ENCODE assay signal across 8 mouse cellular contexts in genomic region chr4:59581314-59582185, GRCm38 (mm10). TPM values are rescaled to one million over a fixed set of nuclear protein-coding genes. Genes with fewer than 3 reads are reported as not detected.
A peak's percentile ranks its signal among the peaks of the same experiment; 100 is the strongest.
DNase-seq lines count a peak whose midpoint lies in the region; ATAC-seq and TF ChIP-seq lines count a peak whose summit lies in the region.

TSS of gene Hsdl2 (plus strand) at chr4:59581563.

- H3K9me3 ChIP-seq in ES-E14 (ENCODE audit: control insufficient read depth, insufficient read depth, low read depth, low read length), result no peaks in the 10 kb centered on the region
- H3K9me3 ChIP-seq in forebrain, embryonic 15.5 days, result no peaks in the 10 kb centered on the region

- no peaks in the 10 kb centered on the region for H3K27me3 ChIP-seq in forebrain, embryonic 15.5 days

- peak; percentile 98 for ATAC-seq in forebrain, embryonic 15.5 days (replicated peaks)
- peak; percentile 95 for ATAC-seq in neutrophil, adult 5-6 weeks (ENCODE audit: extremely low read depth, insufficient number of reproducible peaks, low FRiP score, poor library complexity, severe bottlenecking)

- no peak within 1 kb of the TSS for H3K27ac ChIP-seq in ES-E14 (ENCODE audit: insufficient read depth, low read depth, low read length, poor library complexity, severe bottlenecking)
- peak within 1 kb of the TSS; percentile 87 for H3K27ac ChIP-seq in forebrain, embryonic 15.5 days (replicated peaks)

- in situ Hi-C loops in ES-E14 (cut with MboI; ENCODE audit: low sequenced_read_pairs in 2 of 2, unreplicated experiment in 2 of 2), result loop anchor here in 1 of 2 experiments (25.0 kb wide), 1 partner anchor 469 kb away; no protein-coding TSS in a partner anchor

- H3K9ac ChIP-seq in ES-E14 (ENCODE audit: insufficient read depth, low read depth, low read length, poor library complexity, severe bottlenecking), result peak within 1 kb of the TSS; percentile 83
- peak within 1 kb of the TSS; percentile 61 for H3K9ac ChIP-seq in forebrain, embryonic 15.5 days (replicated peaks)

- peak within 1 kb of the TSS; percentile 77 to 97 for H3K4me3 ChIP-seq in ES-E14 (ENCODE audit: insufficient read depth in 1 of 2, low read depth in 1 of 2, low read length in 2 of 2, poor library complexity in 1 of 2, severe bottlenecking in 1 of 2)
- peak within 1 kb of the TSS; percentile 61 for H3K4me3 ChIP-seq in forebrain, embryonic 15.5 days
- peak within 1 kb of the TSS; percentile 87 for H3K4me3 ChIP-seq in lung, adult 2 months (replicated peaks; ENCODE audit: extremely low read depth, low read depth, low read length)

- WGBS in forebrain, embryonic 15.5 days, result under 1% methylated on average over 61 of the region's 61 CpGs
- WGBS in lung, adult 2 months, result under 1% methylated on average over 61 of the region's 61 CpGs

- peaks cover 0 to 5% of the 10 kb centered on the region in 2 experiments; a peak in 2 of 4 replicates for H3K4me1 ChIP-seq in ES-E14 (ENCODE audit: control insufficient read depth in 2 of 2, insufficient read depth in 2 of 2, low read length in 2 of 2, poor library complexity in 1 of 2)
- peaks cover 16% of the 10 kb centered on the region for H3K4me1 ChIP-seq in forebrain, embryonic 15.5 days
- peaks cover 3% of the 10 kb centered on the region; the same call in 1 of the 2 replicates for H3K4me1 ChIP-seq in lung, adult 2 months (ENCODE audit: control insufficient read depth, insufficient read depth, low read length)

- peak; percentile 68; the same call in 1 of the 2 replicates for TF ChIP-seq POLR2A in lung, adult 2 months (IDR thresholded peaks at IDR 0.05; ENCODE audit: borderline replicate concordance, extremely low read depth, low read depth, low read length)

- H3K4me2 ChIP-seq in forebrain, embryonic 15.5 days (replicated peaks), result peak within 1 kb of the TSS; percentile 71

- peak; percentile 100 for DNase-seq in ES-E14 (ENCODE audit: low read depth, low spot score)
- peak; percentile 99 for DNase-seq in cerebellum, adult 11-12 months
- DNase-seq in heart, postnatal 25 days (ENCODE audit: low spot score), result peak; percentile 94
- peak; percentile 98 to 99 for DNase-seq in layer of hippocampus, adult 18-20 months (ENCODE audit: low spot score in 2 of 2)
- peak; percentile 95 for DNase-seq in lung, adult 2 months
- DNase-seq in thymus, adult 18-20 months, result peak; percentile 100

- intact Hi-C loops in heart, postnatal 25 days (cut with DNase I), result no loop called here

- TF ChIP-seq CTCF in lung, adult 2 months (IDR thresholded peaks at IDR 0.05; ENCODE audit: insufficient read depth, low read length), result no peak

- H3K36me3 ChIP-seq in ES-E14 (ENCODE audit: control insufficient read depth, insufficient read depth, low read length, poor library complexity, severe bottlenecking), result no peaks in the 10 kb centered on the region
- H3K36me3 ChIP-seq in forebrain, embryonic 15.5 days, result no peaks in the 10 kb centered on the region

TF ChIP-seq in ES-E14, 5 proteins besides CTCF, POLR2A, EP300 and RAD21:
- TF ChIP-seq CHD2 (IDR thresholded peaks at IDR 0.05; ENCODE audit: low read depth, low read length), result no peak
- no peak for TF ChIP-seq ZNF384 (IDR thresholded peaks at IDR 0.05; ENCODE audit: low read depth, low read length)

RNA-seq across cellular contexts. Expression of gene Hsdl2, which starts in this region (rescaled TPM):
- 4.2 and 7.1 TPM in 2 replicates for total RNA-seq in ES-E14 (2012; rRNA removed)
- polyA plus RNA-seq in forebrain, embryonic 15.5 days (2015; fragmentation: Nextera tagmentation; extraction: Ambion mirVana), result 20.7 and 22.2 TPM in 2 replicates
- total RNA-seq in heart, postnatal 25 days (2021), result 100 to 1,000 TPM; 221 to 227 TPM
- total RNA-seq in layer of hippocampus, adult 18-20 months (2021), result 10 to 100 TPM; 26.2 to 28.6 TPM
- 7.5 and 16.1 TPM in 2 replicates for polyA plus RNA-seq in lung, adult 2 months (2012; rRNA removed)
- 17.7 and 19.1 TPM in 2 replicates for total RNA-seq in neutrophil, adult 5-6 weeks (2017)

Comparison
In these comparisons a context has a peak if more than half of its experiments do, and no peak if none do; other contexts are left out.
1. RNA of gene Hsdl2 (total RNA-seq): 221 to 227 TPM in heart, postnatal 25 days; 26.2 to 28.6 TPM in layer of hippocampus, adult 18-20 months, 17.7 to 19.1 TPM in neutrophil, adult 5-6 weeks and 4.2 to 7.1 TPM in ES-E14; every median in the first group is over 4 times any median in the second.
2. Peak in every context shown above with its lines, with median percentiles within 50 percentile points of each other: DNase-seq and H3K4me3 ChIP-seq.